Mouse (Mus musculus): Measurements from ENCODE around the gene 4930590J08Rik.

Gene 4930590J08Rik

GRCm38 (mm10) chr6:91965060-91965459 lies 62.5 kb downstream of the 4930590J08Rik start:
- DNase-seq (ENCODE audit: low read depth): no peak

- DNase-seq (ENCODE audit: low read depth): no peak
Observed at GRCm38 (mm10) chr6:91966006-91966405, 63.4 kb downstream of the 4930590J08Rik start.

GRCm38 (mm10) chr6:91972201-91972646 lies 69.6 kb downstream of the 4930590J08Rik start:
- peak; percentile 19 for DNase-seq (ENCODE audit: low read depth)

DNA sequence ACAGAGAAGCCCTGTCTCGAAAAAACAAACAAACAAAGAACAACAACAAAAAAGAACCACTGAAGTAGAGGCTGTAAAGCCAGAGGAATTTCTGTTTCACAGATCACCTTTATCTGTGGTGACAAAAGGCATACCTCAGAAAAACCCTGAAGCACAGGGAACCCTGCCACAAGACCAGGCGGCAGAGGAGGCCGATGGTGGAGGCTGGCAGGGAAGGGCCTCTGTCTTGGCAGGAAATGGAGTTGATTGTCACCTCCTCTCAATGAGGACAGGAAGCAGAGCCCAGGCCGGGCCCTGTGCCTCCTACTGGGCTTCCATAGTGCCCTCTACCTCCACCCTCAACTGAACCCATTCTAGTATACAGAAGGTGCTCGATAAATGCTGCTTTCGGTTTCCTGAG lies 71.4 kb downstream of the 4930590J08Rik start:
- DNase-seq (ENCODE audit: low read depth): no peak

- DNase-seq (ENCODE audit: low read depth): no peak
Observed at GRCm38 (mm10) chr6:91978371-91979300, 76.0 kb downstream of the 4930590J08Rik start, which contains the start of gene Fgd5. Fgd5 (plus strand) TSS chr6:91978878.

DNA sequence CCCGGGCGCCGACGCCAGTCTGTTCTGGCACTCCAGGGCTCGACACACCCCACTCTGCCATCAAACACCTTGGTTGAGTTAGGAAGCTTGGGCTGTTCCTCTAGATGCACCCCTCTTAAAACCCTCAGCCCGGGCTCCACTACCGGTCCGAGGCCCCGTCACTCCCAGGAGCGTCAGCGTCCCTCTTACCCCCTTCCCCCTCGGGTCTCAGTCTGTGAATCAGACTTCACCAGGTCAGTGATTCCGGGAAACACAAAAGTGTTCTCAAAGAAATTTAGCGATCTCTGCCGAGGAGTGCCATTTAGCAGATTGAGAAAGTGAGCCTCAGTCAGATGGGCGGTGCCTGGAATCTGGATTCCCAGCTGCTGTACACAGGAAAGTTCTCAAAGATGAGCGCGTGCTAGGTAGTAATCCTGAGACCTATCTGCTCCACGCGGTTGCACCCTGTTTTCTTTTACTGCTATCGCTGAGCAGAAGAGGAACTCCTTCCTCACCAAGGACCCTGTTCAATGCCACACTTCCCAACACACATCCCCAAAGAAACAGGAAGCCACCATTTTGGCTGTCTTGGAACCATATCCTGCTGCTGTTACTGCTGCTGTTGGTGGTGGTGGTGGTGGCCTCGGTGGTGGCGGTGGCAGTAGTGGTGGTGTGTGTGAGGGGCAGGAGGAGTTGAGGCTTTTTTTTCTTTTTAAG lies 76.8 kb downstream of the 4930590J08Rik start:
- DNase-seq (ENCODE audit: low read depth): no peak

DNA sequence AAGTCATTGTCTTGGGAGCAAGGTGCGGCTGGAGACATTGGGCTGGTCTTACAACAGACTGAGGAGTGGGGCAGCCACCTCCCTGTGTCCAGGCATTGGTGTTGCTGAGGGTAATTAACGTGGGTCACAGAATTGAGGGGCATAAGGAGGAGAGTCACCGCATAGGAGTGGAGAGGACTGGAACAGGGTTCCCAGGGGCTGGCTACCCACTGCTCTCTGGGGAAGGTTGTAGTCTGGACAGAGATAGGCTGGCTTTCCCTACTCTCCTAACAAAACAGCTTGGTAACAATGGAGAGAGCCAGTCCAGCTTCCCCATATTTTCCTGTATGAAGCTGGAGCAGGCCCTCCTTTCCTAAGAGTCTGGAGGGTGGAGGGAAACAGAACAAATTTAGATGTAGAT lies 77.4 kb downstream of the 4930590J08Rik start:
- no peak for DNase-seq (ENCODE audit: low read depth)

DNA sequence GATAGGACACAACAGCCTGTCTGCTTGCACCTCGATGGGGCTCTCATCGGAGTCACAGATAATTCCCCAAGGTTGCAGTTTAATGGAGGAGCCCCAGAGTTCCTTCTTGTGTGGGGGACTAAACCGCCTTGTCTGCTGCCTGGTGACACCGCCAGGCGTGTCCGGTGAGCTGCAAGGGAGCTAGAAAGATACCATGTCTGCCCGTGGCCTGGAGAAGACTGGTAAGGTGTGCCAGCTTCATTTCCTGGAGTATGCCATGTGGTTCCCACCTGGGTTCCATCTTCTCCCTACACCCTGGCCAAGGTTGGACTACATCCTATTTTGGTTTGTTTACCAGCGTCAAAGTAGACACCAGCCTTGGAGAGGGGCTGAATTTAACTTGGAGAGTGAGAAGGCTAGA lies 87.5 kb downstream of the 4930590J08Rik start:
- no peak for DNase-seq (ENCODE audit: low read depth)

DNA sequence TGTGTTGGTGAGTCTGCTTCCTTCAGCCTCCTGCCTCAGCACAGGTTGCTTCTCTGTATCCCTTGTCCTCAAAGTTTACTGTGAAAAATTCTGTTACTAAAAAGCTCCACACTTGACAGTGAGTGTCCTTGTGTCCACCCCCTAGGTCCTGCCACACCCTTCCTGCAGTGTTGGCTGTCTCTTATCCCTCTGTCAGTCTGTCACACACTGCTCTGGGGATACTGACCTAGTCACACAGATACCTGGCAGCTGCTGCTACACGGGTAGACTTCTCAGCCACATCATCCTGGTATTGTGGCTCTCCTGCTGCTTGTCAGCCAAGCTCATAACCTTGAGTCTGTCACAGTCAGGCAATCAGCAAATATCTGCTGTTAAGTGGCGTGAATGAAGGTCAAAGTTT lies 90.2 kb downstream of the 4930590J08Rik start:
- no peak for DNase-seq (ENCODE audit: low read depth)

DNA sequence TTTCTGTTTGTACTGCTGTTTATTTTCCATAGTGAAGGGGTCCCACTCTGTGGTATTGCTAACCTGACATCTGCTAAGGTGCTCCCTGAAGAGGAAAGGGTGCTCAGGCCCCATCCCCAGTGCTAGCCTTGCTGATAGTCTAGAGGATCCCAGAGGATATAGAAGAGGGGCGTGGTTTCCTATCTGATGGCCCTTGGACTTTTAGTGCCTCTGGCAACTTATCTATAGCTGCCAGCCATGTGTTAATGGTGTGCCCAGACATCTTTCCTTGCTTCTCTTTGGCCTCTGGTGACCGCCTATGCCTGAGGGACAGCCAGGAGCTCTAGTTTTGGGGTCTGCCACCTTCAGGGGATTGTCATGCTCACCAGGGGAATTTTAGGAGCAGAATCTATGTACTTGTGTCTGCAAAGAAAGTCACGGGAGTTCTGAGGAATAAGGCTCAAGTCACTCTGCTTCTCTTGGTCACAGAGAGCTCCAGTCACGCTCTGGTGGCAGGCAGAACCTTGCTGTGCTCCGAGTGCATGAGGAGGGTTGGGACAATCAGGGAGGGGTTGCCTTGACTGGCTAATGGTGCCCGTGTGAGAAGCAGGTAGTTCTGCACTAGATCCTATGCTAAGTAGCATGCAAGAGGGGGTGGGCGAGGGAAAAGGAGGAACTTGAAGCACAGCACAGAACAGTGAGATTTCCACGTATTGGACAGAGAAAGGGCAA lies 91.3 kb downstream of the 4930590J08Rik start:
- DNase-seq (ENCODE audit: low read depth): no peak

- no peak for DNase-seq (ENCODE audit: low read depth)
Observed at GRCm38 (mm10) chr6:91996072-91996471, 93.5 kb downstream of the 4930590J08Rik start.
